Mouse (Mus musculus) ES-CJ7 (cell line): Measurements from ENCODE around the gene Tmem178b.

ENCODE experiments used
- DNase-seq: peaks from one replicate; pipeline ENCODE4 v3.0.0; 2011; ENCODE audit warnings: low read depth, low spot score

Tmem178b gene

DNA sequence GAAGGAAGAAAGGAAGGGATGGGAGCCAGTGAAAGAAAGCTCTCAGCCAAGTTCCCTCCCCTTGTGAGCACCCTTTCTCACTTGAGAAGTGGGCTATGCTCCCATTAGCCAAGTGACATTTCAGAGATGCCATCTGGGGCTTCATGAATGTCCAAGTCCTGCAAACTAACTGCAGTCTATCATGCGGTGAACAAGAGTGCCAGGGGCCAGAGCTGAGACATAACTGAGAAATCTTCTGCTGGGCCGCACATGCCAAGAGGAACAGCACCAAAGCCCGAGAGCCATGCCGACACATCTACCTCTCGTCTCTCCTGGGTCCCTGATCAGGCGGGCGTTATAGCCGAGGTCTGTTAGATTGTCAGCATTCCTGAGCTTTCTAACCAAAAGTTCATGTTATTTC is 279.2 kb downstream of the Tmem178b start:
- DNase-seq: no peak

DNA sequence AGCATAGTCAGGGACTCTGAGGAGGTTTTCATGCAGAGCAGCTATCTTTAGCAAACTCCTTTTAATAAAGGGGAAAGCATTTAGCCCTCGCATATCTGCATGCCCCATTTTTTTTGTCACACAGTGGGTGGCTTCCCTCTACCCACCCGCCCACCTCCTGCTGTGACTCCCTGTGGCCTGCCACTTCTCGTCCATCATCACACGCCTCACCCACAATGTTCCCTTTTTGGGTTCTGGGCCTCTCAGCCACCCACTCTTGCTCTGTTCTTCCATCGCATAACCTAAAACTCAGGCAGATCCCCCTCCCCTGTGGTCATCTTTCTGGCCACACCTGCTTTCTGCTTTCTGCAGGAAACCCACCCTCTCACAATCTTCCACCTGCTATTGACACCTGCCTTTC is 288.3 kb downstream of the Tmem178b start:
- no peak for DNase-seq

DNA sequence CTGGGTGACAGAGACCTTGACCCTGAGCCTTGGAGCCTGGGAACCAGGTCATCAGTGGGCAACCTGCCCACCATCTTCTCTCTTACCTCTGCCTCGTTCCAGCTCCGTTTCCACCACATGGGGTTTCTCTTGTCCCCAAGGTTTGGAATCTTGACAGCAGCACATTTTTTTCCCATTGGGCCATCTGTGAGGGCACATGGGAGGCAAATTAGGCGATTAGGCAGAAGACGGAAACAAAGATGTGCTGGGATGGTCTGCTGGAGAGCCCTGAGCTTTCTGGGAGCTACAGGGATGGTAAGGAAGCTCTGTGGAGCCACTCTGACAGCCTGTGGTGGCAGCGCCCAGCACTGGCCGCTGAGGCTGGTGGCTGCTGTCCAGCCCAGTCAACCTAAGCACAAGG is 300.5 kb downstream of the Tmem178b start:
- no peak for DNase-seq

DNA sequence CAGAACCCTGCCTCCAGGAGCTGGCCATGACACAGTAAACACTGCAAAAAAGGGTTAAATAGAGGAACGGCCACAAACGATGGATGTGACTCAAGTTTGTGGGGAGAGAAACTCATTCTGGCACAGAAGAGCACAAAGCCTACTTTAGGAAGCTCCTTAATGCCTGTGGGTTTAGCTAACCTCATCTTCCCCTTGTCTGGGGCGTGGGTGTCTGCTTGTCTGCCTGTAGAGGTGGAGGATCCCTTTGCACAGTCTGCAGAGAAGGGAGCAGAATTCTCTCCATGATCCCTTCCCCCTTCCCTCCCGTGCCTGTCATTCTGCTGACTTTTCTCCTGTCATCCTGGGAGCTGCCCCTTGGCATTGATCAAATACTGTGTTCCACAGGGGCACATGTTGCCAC is 304.8 kb downstream of the Tmem178b start:
- no peak for DNase-seq

DNA sequence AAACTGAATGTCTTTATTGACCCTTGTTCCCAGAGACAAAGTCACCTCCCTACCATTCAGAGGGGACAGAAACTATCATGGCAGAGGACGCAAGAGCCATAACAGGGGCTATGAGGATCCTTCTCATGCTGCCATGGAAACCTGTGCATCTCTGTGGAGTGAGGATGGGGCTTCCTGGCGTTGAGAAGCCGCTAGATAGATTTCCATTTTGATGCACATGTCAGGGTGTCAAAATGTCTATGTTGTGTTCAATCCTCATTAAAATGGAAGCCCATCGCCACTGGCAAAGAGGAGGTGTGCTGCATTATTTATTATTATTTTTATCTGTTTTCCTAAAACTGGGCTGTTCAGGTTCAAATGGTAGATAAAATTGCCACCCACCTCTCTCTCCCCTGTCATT is 307.5 kb downstream of the Tmem178b start:
- DNase-seq: no peak

DNA sequence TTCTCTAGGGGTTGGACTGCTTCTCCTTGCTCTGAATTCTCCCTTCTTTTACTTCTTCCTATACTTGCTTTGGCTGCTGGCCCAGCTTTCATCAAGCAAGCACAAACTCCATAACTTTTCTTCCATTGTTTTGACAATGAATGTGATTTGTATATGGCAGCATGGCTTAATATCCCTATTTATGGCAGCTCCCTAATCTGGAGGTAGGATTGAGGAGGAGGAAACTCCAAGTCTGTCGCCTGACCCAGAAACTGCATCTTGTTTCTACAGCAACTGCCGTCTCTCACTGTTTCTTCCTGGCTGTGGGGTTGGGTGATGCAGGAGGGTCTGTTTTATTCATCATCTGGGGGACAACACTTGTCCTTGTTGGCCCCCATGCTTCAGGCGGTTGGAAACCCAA is 327.6 kb downstream of the Tmem178b start:
- no peak for DNase-seq

DNA sequence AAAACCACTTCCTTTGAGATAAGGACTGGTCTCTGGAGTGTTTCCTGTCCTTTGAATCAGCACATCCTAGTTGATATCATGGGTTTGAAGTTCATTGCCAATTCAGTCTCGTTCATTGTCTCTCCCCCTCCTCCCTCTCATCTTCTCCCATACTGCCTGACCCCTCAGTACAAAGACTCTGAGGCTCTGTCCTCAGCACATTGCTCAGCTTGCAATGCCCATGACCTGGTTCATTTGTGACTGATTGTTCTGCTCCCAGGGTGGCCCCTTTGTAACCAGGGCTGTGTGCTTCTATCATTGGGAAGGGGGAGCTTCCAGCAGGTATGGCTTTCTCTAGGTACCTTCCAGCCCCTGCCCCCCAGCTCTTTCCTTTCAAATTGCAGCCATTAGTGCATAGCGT is 329.5 kb downstream of the Tmem178b start:
- no peak for DNase-seq

DNA sequence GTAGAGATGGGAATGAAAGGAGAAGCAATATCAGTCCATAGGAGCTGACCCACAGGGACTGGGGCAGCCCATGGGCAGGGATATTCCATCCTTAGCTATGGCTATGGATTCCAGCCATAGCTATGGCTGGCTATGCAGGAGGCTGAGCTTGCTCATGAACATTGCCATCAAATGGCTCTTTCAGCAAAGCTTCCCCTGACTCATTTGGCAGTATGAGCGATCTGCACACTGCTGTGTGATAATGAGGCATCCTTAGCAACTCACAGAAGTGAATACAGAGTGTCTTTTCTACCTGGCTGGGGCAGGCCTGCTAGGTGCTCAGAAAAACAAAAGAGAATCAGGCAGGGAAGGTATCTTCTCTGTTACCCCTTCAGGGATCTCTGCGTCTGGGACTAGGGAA is 332.3 kb downstream of the Tmem178b start:
- no peak for DNase-seq

DNA sequence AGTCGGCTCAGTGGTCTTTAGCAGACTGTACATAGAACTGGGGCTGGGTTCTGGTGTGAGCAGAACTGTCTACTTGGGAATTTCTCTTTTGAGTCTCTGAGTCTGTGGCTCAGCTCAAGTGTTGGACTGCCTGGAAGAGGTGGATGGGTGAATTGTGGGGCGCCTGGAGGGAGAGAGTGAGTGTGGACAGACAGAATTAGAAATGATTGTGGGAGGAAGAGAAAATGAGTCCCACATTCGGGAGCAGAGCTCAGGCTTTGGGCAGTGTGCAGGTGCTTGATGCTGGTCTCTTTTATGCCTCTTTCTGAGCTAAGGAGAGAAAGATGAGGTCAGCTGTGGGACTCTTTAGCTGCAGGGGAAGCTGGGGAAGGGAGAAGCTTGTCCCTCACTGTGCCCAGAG is 334.9 kb downstream of the Tmem178b start:
- no peak for DNase-seq

DNA sequence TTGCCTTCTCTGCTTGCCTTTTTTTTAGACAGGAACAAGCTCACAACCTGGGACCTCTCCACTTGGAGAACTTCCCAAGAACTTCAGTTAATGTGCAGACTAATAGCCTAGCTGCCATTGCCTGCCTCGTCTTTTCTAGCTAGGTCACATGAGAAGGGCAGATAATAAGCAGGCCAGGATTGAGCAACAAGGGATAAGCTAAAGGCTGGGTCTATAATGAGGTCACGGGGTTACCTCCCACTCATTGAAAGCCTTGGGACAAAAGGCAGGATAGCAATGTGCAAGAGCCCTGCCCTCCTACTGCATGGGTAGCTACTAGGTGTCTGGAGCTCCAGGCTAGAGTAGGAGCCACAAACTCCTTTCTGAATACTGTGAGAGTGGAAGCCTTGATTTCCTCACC is 336.1 kb downstream of the Tmem178b start:
- no peak for DNase-seq

DNA sequence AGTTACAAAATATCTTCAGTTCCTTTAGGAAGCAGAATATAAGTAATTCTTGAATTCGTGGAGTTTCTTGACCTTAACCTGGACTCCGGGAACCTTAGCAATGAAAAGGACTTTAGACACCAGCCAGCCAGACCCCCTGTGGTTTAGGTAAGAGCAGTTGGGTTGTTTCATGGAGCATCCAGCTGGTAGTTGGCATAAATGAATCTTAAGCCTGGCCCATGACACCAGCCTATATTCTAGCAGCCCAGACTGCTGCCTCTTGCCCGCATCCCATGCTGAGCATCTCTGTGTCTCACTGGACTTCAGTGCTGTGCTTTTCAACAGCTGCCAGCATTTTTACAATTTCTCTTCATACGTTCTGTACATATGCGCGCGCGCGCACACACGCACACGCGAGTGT is 344.1 kb downstream of the Tmem178b start:
- DNase-seq: no peak

DNA sequence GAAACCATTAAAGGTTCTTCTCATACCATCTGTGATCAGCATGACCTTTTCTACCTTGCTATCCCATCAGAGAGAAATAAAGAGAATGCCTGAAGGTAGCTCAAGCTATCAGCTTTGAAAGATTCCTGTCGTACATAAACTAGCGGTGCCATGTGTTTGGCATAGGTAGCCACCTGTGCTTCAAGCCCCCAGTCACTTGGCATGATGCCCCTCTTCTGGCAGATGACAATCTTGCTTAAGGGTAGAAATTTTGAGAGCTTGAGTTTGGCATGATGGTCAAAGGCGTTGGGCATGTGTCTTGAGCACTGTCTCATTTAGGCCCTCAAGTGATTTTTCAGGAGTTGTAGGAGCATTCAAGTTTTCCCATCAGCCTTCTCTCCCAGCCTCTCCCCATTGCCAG is 344.6 kb downstream of the Tmem178b start:
- no peak for DNase-seq

DNA sequence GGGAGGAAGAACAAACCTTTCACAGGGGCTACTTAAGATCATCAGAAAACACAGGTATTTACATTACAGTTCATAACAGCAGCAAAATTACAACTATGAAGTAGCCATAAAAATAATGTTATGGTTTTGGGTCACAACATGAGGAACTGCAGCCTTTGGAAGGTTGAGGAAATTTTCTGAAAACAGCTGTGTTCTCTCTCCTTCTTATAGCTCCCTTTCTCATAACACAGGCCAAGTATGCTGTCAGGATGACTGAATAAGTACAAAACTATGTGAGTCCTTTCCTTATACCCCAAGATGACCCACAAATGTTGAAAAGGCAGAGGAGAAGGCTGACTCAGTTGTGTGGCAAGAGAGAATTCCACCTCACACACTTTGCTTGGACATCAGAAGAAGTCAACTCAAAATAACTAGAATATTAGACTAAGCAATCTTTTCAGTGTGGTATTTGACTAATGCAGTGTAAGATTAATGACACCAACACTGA is 347.6 kb downstream of the Tmem178b start:
- no peak for DNase-seq

DNA sequence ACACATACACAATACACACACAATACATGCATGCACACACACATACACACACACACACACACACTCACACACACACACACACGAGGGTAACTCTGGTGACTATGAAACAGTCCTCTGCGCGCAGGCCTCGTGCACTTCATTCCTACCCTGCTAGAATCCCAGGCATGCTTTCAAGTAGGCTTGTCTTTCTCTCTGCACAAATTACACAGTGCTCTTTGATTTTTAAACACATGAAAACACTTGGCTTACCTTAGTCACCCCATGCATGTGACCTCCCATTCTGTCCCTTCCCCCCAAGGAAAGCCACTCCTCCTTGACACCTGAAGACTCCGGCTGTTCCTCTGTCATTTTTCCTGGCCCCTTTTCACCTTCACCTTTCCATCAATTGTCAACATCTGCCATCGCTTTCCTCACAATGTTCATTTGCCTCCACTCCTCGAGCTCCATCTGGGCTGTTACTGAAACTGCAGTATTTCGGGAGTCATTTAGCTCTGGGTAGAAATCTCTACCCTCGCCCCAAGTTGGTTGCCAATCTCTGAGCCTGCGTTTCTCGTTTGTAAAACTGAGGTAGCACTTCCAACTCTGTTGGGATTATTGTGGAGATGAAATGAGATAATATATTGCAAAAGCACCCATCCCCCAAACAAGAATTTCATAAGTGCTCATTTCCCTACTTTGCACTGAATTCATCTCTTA is 352.7 kb downstream of the Tmem178b start:
- DNase-seq: no peak

DNA sequence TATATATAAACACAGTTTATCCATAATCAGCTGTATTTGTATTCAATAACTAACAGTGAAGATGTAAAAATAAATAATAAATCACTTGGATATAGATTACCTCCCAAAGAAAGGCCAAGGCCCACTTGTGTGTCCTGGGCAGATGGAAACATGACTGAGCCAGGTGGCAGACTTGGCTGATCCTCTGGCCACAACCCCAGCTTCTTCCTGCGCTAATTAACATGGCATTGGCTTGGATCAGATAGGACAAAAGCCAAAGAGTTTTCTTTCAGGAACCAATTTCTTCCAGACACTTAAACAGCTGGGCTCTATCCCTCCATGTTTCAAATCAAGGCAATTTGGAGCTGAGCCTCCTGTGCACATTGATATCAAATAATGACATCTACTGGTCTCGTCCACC is 355.9 kb downstream of the Tmem178b start:
- no peak for DNase-seq

DNA sequence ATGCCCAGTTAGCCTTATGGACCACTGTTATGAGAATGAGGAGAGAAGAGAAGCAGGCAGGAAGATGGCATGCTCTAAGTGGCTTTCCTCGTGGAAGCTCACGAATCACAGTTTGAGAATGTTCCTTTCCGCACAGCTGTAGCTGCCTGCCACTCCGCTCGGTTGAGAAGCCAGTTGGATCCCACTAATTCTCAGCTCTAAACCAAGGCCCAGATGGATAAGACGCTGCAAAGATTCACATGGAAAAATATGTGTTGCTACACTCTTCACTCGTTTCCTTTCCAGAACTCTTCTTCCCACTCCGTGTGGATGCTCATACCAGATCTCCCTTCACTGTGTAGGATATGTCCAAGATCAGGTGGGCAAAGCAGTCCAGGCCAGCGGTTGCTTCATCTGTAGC is 356.9 kb downstream of the Tmem178b start:
- DNase-seq: no peak

DNA sequence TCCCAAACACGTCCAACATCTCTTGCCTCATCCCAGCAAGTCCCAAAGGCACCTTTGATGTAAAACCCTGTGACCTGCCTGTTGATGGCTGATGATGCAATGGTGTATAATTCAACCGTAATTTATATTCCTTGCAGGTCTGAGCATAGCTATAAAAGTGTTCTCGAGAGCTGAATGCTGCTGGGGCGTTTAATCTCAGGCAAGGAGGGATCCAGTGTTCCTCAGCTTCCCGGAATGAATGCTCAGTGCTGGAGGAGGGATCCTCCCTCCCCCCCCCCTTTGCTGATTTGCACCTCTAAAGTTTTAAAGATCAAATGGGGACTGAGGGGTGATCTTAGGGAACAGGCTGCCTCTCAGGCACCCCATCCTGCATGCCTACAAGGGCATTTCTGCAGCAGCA is 361.0 kb downstream of the Tmem178b start:
- no peak for DNase-seq

DNA sequence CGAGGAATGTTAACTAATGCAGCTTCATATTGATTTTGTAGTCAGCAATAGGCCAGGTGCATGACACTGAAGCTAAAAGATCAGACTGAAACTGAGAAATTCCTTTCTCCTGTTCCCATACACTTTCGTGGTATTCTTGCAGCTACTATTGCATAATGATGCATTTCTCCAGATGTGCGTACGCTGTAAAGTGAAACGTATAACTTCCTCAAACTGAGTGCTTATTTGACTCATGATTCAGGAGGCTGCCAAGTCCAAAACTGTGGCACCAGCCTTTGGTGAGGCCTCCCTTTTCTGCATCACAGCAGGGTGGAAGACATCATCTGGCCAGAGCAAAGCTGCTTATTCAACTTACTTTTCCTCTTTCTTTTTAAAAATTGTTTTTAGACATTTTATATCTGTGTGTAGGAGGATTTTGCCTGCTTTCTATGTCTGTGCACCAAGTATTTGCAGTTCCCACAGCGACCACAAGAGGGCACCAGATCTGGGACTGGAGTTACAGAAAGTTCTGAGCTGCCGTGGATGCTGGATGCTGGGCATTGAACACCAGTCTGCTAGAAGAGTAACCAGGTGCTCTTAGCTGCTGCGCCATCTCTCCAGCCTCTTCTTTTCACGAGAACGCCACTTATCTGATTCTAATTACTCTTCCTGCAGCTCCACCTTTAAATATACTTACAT is 362.9 kb downstream of the Tmem178b start:
- peak; percentile 82 for DNase-seq

DNA sequence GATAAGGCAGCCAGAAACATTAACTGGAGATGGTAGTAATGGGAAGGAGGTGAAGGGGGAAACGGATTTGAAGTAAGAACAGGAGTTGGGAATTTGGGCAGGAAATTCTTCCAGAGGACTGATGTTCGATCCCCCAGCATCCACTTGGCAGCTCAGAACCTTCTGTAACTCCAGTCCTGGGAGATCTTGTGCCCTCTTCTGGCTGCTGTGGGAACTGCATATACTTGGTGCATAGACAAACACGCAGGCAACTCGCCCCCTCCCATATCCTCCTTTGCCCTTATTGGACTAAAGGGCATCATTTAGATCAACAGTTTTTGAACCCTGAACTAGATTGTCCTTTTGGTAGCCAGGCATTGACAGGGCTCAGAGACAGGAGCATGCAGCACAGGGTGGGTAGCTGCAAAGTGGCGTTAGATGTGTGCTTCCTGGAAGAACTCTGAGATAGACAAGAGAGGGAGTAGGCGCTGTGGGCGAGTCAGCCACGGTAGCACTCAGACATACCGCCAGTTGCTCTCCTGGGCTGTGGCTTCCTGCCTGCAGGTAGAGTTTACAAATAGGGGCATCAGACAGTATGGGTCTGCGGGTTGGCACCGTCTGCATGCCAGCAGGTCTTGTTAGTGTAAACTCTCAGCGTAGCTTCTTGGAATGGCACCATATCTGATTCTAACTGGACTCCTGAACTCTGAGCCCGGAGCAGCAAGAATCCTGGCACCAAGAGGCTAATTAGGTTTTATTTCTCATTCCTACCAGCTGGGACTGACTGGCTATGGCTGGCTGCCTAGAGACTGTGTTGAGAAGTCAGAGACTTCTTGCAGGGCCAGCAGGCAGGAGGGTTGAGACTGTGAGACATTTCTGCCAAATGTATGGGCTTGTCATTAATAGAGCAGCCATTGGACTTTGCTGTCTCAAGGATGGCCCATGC is 364.0 kb downstream of the Tmem178b start:
- peak; percentile 90 for DNase-seq

DNA sequence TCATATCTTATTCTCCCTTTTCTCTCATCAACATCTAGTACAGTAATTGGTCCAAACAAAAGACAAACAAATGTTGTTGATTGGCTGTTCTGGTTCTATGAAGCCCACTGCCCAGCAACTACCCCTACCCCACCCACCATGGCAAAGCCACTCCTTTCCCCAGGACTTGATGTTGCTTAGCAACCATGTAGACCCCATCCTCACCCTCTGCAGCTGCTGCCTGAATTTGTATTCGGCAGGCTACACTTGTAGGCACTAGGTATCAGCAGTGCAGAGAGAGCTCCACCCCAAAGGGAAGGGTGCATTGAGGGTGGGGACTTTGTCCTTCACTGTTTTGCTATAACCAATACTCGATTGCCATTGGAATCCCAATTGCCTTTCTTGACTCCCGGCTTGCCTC is 365.8 kb downstream of the Tmem178b start:
- no peak for DNase-seq

DNA sequence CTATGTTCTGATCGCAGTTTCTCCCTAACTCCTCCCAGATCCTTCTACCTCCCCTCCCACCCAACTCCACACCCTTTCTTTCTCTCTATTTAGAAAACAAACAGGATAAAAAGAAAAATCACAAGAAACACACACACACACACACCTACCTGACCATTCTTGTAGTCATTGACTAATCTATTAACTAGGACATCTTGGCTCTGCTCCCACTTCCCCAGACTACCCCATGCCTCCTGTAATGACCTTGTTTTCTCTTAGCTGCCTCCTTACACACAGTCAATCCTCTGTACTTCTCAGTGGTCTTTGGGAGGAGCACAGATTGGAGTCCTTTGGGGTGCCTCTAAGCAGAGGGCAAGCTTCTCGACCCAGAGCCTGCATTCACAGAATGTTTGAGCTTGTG is 367.6 kb downstream of the Tmem178b start:
- DNase-seq: no peak

DNA sequence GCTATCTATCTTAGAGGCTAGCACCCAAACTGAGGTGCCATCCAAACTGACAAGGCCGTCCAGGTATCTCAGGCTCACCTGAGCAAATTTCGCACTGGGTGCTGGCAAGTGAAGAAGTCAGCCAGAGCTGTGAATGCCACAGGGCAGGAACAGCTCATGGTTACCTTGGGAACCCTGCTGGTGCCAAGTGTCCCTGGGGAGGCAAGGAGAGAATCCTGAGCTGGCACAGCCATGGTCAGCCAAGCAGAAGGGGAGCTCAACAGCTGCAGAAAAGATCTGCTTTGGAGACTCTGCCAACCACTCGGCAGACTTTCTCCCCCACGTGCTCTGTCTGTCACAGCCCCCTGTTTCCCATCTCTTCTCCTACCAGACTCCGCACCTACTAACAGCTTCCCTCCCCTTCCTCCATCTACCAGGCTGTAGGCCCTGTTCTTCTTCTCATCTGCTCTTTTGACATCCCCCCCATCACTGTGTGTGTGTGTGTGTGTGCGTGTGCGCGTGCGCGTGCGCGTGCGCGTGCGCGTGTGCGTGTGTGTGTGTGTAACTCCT is 374.4 kb downstream of the Tmem178b start:
- no peak for DNase-seq
